Mouse (Mus musculus): ENCODE measurements around the gene Ldb3. TPM values are rescaled to one million over a fixed set of nuclear protein-coding genes. Genes with fewer than 3 reads are reported as not detected.
A peak's percentile ranks its signal among the peaks of the same experiment; 100 is the strongest.

Ldb3 gene
- total and polyA plus RNA-seq, 3 experiments, result 0.01 TPM; not detected in 2

- TF ChIP-seq JUND (IDR thresholded peaks at IDR 0.05; ENCODE audit: low read depth, low read length), result no peak
- no peak for TF ChIP-seq MAX (IDR thresholded peaks at IDR 0.05; ENCODE audit: low read length)
- no peak for TF ChIP-seq GATA1 (IDR thresholded peaks at IDR 0.05; ENCODE audit: low read depth, low read length)
- no peak for TF ChIP-seq NELFE (IDR thresholded peaks at IDR 0.05; ENCODE audit: low read depth, low read length)
- no peak for TF ChIP-seq TBP (IDR thresholded peaks at IDR 0.05; ENCODE audit: low read depth, low read length)
- no peak for TF ChIP-seq TAL1 (IDR thresholded peaks at IDR 0.05; ENCODE audit: low read length)
- no peak for TF ChIP-seq MEF2A (IDR thresholded peaks at IDR 0.05; ENCODE audit: extremely low read depth, insufficient replicate concordance, low read depth, low read length, poor library complexity, severe bottlenecking)
- TF ChIP-seq KAT2A (conservative IDR thresholded peaks at IDR 0.05; ENCODE audit: low read depth, low read length), result no peak
- TF ChIP-seq ELF1 (IDR thresholded peaks at IDR 0.05; ENCODE audit: low read depth, low read length), result no peak
- TF ChIP-seq GABPA (IDR thresholded peaks at IDR 0.05; ENCODE audit: low read depth, low read length), result no peak
- no peak for TF ChIP-seq SMC3 (IDR thresholded peaks at IDR 0.05; ENCODE audit: low read depth, low read length)
- TF ChIP-seq EP300 (IDR thresholded peaks at IDR 0.05; ENCODE audit: low read depth in 1 of 2, low read length in 2 of 2), result no peak
- Histone ChIP-seq H3K27ac (ENCODE audit: control insufficient read depth, low read depth, low read length) (no peak overlapping the region), H3K36me3 (ENCODE audit: control insufficient read depth in 1 of 2, insufficient read depth in 2 of 2, low read length in 2 of 2) (peaks cover 0 to 15% of the 10 kb centered on the region in 2 experiments; a peak in 2 of 4 replicates)
These were observed 46.7 kb upstream of the Ldb3 start for GRCm38 (mm10) chr14:34635192-34635591.

GRCm38 (mm10) chr14:34632722-34633448 is 44.4 kb upstream of the Ldb3 start:
- H3K27ac ChIP-seq (ENCODE audit: control insufficient read depth, low read depth, low read length), result peak overlapping the region; percentile 74
- H3K27me3 ChIP-seq (ENCODE audit: control insufficient read depth in 1 of 2, insufficient read depth in 2 of 2, low read length in 2 of 2), result no peaks in the 10 kb centered on the region
- no peaks in the 10 kb centered on the region for H3K9me3 ChIP-seq (replicated peaks; ENCODE audit: insufficient read depth, low read length)
- H3K36me3 ChIP-seq (ENCODE audit: control insufficient read depth in 1 of 2, insufficient read depth in 2 of 2, low read length in 2 of 2), result peaks cover 0 to 9% of the 10 kb centered on the region in 2 experiments; a peak in 2 of 4 replicates
- H3K9ac ChIP-seq (ENCODE audit: control insufficient read depth, low read depth, low read length, poor library complexity, severe bottlenecking), result peak overlapping the region; percentile 47
- H3K79me2 ChIP-seq (ENCODE audit: control insufficient read depth, insufficient read depth, low read length, poor library complexity), result no peaks in the 10 kb centered on the region
- H3K4me1 ChIP-seq (ENCODE audit: control insufficient read depth in 1 of 2, insufficient read depth in 2 of 2, low read length in 2 of 2), result peaks cover 10% of the 10 kb centered on the region in 2 experiments
- peak; percentile 91 for DNase-seq (ENCODE audit: low read depth, low spot score)
- peak overlapping the region; percentile 43 to 44 for H3K4me3 ChIP-seq (ENCODE audit: control insufficient read depth in 1 of 2, insufficient read depth in 1 of 2, low read depth in 2 of 2, low read length in 2 of 2)
- no peak for TF ChIP-seq MEF2A (IDR thresholded peaks at IDR 0.05; ENCODE audit: extremely low read depth, insufficient replicate concordance, low read depth, low read length, poor library complexity, severe bottlenecking)
- TF ChIP-seq EP300 (IDR thresholded peaks at IDR 0.05; ENCODE audit: low read depth in 1 of 2, low read length in 2 of 2), result peak; percentile 62 to 77; a peak in 3 of 4 replicates
- TF ChIP-seq TBP (IDR thresholded peaks at IDR 0.05; ENCODE audit: low read depth, low read length), result peak; percentile 40; the same call in 1 of the 2 replicates
- TF ChIP-seq USF2 (IDR thresholded peaks at IDR 0.05; ENCODE audit: borderline replicate concordance in 1 of 2, insufficient read depth in 1 of 2, low read depth in 1 of 2, low read length in 2 of 2), result no peak
- no peak for TF ChIP-seq USF1 (IDR thresholded peaks at IDR 0.05; ENCODE audit: low read depth, low read length)
- no peak for TF ChIP-seq MAZ (IDR thresholded peaks at IDR 0.05; ENCODE audit: low read depth, low read length)
- TF ChIP-seq NELFE (IDR thresholded peaks at IDR 0.05; ENCODE audit: low read depth, low read length), result no peak
- TF ChIP-seq CHD1 (IDR thresholded peaks at IDR 0.05; ENCODE audit: low read depth, low read length), result no peak
- TF ChIP-seq RAD21 (IDR thresholded peaks at IDR 0.05; ENCODE audit: low read depth, low read length), result no peak
- no peak for TF ChIP-seq KAT2A (conservative IDR thresholded peaks at IDR 0.05; ENCODE audit: low read depth, low read length)
- TF ChIP-seq MYB (IDR thresholded peaks at IDR 0.05; ENCODE audit: low read depth, low read length), result peak; percentile 70
- TF ChIP-seq POLR2AphosphoS5 (IDR thresholded peaks at IDR 0.05; ENCODE audit: borderline replicate concordance, low read depth, low read length), result no peak
- peak; percentile 56; the same call in 1 of the 2 replicates for TF ChIP-seq HCFC1 (IDR thresholded peaks at IDR 0.05; ENCODE audit: low read depth, low read length)
- TF ChIP-seq BHLHE40 (IDR thresholded peaks at IDR 0.05; ENCODE audit: borderline replicate concordance, low read depth, low read length), result peak; percentile 80; the same call in 1 of the 2 replicates
- TF ChIP-seq SMC3 (IDR thresholded peaks at IDR 0.05; ENCODE audit: low read depth, low read length), result no peak
- TF ChIP-seq ZMIZ1 (IDR thresholded peaks at IDR 0.05; ENCODE audit: low read depth, low read length), result no peak
- TF ChIP-seq ZC3H11A (IDR thresholded peaks at IDR 0.05; ENCODE audit: low read depth, low read length), result no peak
- TF ChIP-seq UBTF (IDR thresholded peaks at IDR 0.05; ENCODE audit: borderline replicate concordance, insufficient read depth, low read depth, low read length), result no peak
- 0 out of 2 replicates have a peak, but pooled peaks have one; percentile 20 for TF ChIP-seq JUND (IDR thresholded peaks at IDR 0.05; ENCODE audit: low read depth, low read length)
- TF ChIP-seq GATA1 (IDR thresholded peaks at IDR 0.05; ENCODE audit: low read depth, low read length), result peak; percentile 87
- TF ChIP-seq RCOR1 (IDR thresholded peaks at IDR 0.05; ENCODE audit: low read depth, low read length), result peak; percentile 64; the same call in 1 of the 2 replicates
- TF ChIP-seq GABPA (IDR thresholded peaks at IDR 0.05; ENCODE audit: low read depth, low read length), result no peak
- no peak for TF ChIP-seq MAFK (IDR thresholded peaks at IDR 0.05; ENCODE audit: borderline replicate concordance, low read depth, low read length)
- TF ChIP-seq CTCF (IDR thresholded peaks at IDR 0.05 in 2 of 3, conservative IDR thresholded peaks at IDR 0.05 in 1 of 3; ENCODE audit: control insufficient read depth in 1 of 3, insufficient read depth in 1 of 3, low read depth in 2 of 3, low read length in 3 of 3, poor library complexity in 1 of 3, severe bottlenecking in 1 of 3), result no peak

More at GRCm38 (mm10) chr14:34635192-34635591, 46.7 kb upstream of the Ldb3 start:
- no peak overlapping the region for H3K4me3 ChIP-seq (ENCODE audit: control insufficient read depth in 1 of 2, insufficient read depth in 1 of 2, low read depth in 2 of 2, low read length in 2 of 2)
- DNase-seq (ENCODE audit: low read depth, low spot score), result no peak
- H3K27me3 ChIP-seq (ENCODE audit: control insufficient read depth in 1 of 2, insufficient read depth in 2 of 2, low read length in 2 of 2), result no peaks in the 10 kb centered on the region
- no peak overlapping the region for H3K9ac ChIP-seq (ENCODE audit: control insufficient read depth, low read depth, low read length, poor library complexity, severe bottlenecking)
- H3K9me3 ChIP-seq (replicated peaks; ENCODE audit: insufficient read depth, low read length), result no peaks in the 10 kb centered on the region
- peaks cover 13 to 14% of the 10 kb centered on the region in 2 experiments for H3K4me1 ChIP-seq (ENCODE audit: control insufficient read depth in 1 of 2, insufficient read depth in 2 of 2, low read length in 2 of 2)
- no peaks in the 10 kb centered on the region for H3K79me2 ChIP-seq (ENCODE audit: control insufficient read depth, insufficient read depth, low read length, poor library complexity)
